Mouse (Mus musculus): ENCODE results near the gene Dcps. TPM values are rescaled to one million over a fixed set of nuclear protein-coding genes. Genes with fewer than 3 reads are reported as not detected.
"Not testable (repeated sequence)": the region's sequence is repeated elsewhere in the genome, so short reads cannot be mapped to it uniquely, and the experiment has no call there.

Gene Dcps
- polyA plus RNA-seq, 1 experiment from 2014 or later = 87.0 TPM

GRCm38 (mm10) chr9:35163011-35163690 lies 12.7 kb downstream of the Dcps start:
- no peak for TF ChIP-seq CTCF (IDR thresholded peaks at IDR 0.05; ENCODE audit: low read depth)
- ATAC-seq (ENCODE audit: insufficient read depth) (no peak), DNase-seq (no peak)
- H3K27ac ChIP-seq (ENCODE audit: low read depth) = no peak overlapping the region
- no peak overlapping the region for H3K4me3 ChIP-seq (ENCODE audit: low read depth, low read length)
- H3K9me3 ChIP-seq (ENCODE audit: low read depth, low read length) = no peaks in the 10 kb centered on the region
- H3K4me2 ChIP-seq = no peak overlapping the region
- no peaks in the 10 kb centered on the region for H3K4me1 ChIP-seq (ENCODE audit: insufficient read depth)
- 0 out of 2 replicates have a peak, but pooled peaks cover 8% of the 10 kb centered on the region for H3K36me3 ChIP-seq (ENCODE audit: insufficient read depth)
- no peak overlapping the region for H3K9ac ChIP-seq
- H3K27me3 ChIP-seq (ENCODE audit: insufficient read depth, low read length) = no peaks in the 10 kb centered on the region
- WGBS = 86% methylated on average over 11 of the region's 11 CpGs

GRCm38 (mm10) chr9:35161721-35162120 lies 14.1 kb downstream of the Dcps start:
- no peak overlapping the region for H3K4me2 ChIP-seq
- 81% methylated on average over 7 of the region's 7 CpGs for WGBS
- no peak overlapping the region for H3K9ac ChIP-seq
- 0 out of 2 replicates have a peak, but pooled peaks cover 8% of the 10 kb centered on the region for H3K36me3 ChIP-seq (ENCODE audit: insufficient read depth)
- ATAC-seq (ENCODE audit: insufficient read depth) (no peak), DNase-seq (no peak)
- H3K4me1 ChIP-seq (ENCODE audit: insufficient read depth) = no peaks in the 10 kb centered on the region
- H3K27me3 ChIP-seq (ENCODE audit: insufficient read depth, low read length) = no peaks in the 10 kb centered on the region
- H3K27ac ChIP-seq (ENCODE audit: low read depth) = no peak overlapping the region
- TF ChIP-seq CTCF (IDR thresholded peaks at IDR 0.05; ENCODE audit: low read depth) = no peak
- no peaks in the 10 kb centered on the region for H3K9me3 ChIP-seq (ENCODE audit: low read depth, low read length)
- H3K4me3 ChIP-seq (ENCODE audit: low read depth, low read length) = no peak overlapping the region

- no peak for ATAC-seq (ENCODE audit: insufficient read depth)
- whole genome bisulfite sequencing = 73% methylated on average over 2 of the region's 2 CpGs
- H3K9me3 ChIP-seq (ENCODE audit: low read depth, low read length) = no peaks in the 10 kb centered on the region
These were observed 15.2 kb downstream of the Dcps start for GRCm38 (mm10) chr9:35160662-35161061.

GRCm38 (mm10) chr9:35158477-35158876 lies 17.4 kb downstream of the Dcps start:
- no peak for TF ChIP-seq CTCF (IDR thresholded peaks at IDR 0.05; ENCODE audit: low read depth)
- Histone ChIP-seq H3K4me3 (ENCODE audit: low read depth, low read length) (no peak overlapping the region), H3K4me1 (ENCODE audit: insufficient read depth) (no peaks in the 10 kb centered on the region), H3K9ac (no peak overlapping the region), H3K9me3 (ENCODE audit: low read depth, low read length) (no peaks in the 10 kb centered on the region), H3K27ac (ENCODE audit: low read depth) (no peak overlapping the region), H3K36me3 (ENCODE audit: insufficient read depth) (0 out of 2 replicates have a peak, but pooled peaks cover 8% of the 10 kb centered on the region), H3K4me2 (no peak overlapping the region), H3K27me3 (ENCODE audit: insufficient read depth, low read length) (no peaks in the 10 kb centered on the region)
- DNase-seq (no peak), ATAC-seq (ENCODE audit: insufficient read depth) (no peak)
- WGBS = 82% methylated on average over 3 of the region's 3 CpGs

More at GRCm38 (mm10) chr9:35160662-35161061, 15.2 kb downstream of the Dcps start:
- Histone ChIP-seq H3K27ac (ENCODE audit: low read depth) (no peak overlapping the region), H3K4me1 (ENCODE audit: insufficient read depth) (no peaks in the 10 kb centered on the region), H3K4me3 (ENCODE audit: low read depth, low read length) (no peak overlapping the region), H3K27me3 (ENCODE audit: insufficient read depth, low read length) (no peaks in the 10 kb centered on the region), H3K9ac (no peak overlapping the region), H3K36me3 (ENCODE audit: insufficient read depth) (0 out of 2 replicates have a peak, but pooled peaks cover 8% of the 10 kb centered on the region), H3K4me2 (no peak overlapping the region)
- TF ChIP-seq CTCF (IDR thresholded peaks at IDR 0.05; ENCODE audit: low read depth) = no peak
- DNase-seq = no peak

GRCm38 (mm10) chr9:35156862-35157261 lies 19.0 kb downstream of the Dcps start:
- Histone ChIP-seq H3K27me3 (ENCODE audit: insufficient read depth, low read length) (no peaks in the 10 kb centered on the region), H3K4me3 (ENCODE audit: low read depth, low read length) (no peak overlapping the region), H3K36me3 (ENCODE audit: insufficient read depth) (no peaks in the 10 kb centered on the region), H3K27ac (ENCODE audit: low read depth) (peak overlapping the region; percentile 2; the same call in 1 of the 2 replicates), H3K9ac (no peak overlapping the region), H3K9me3 (ENCODE audit: low read depth, low read length) (no peaks in the 10 kb centered on the region), H3K4me2 (no peak overlapping the region), H3K4me1 (ENCODE audit: insufficient read depth) (no peaks in the 10 kb centered on the region)
- TF ChIP-seq CTCF (IDR thresholded peaks at IDR 0.05; ENCODE audit: low read depth) = no peak
- DNase-seq (no peak), ATAC-seq (ENCODE audit: insufficient read depth) (no peak)
- WGBS = 59% methylated on average over 4 of the region's 4 CpGs

- no peak for TF ChIP-seq CTCF (IDR thresholded peaks at IDR 0.05; ENCODE audit: low read depth)
- Histone ChIP-seq H3K27me3 (ENCODE audit: insufficient read depth, low read length) (no peaks in the 10 kb centered on the region), H3K9me3 (ENCODE audit: low read depth, low read length) (no peaks in the 10 kb centered on the region), H3K9ac (no peak overlapping the region), H3K4me2 (no peak overlapping the region), H3K36me3 (ENCODE audit: insufficient read depth) (no peaks in the 10 kb centered on the region), H3K4me1 (ENCODE audit: insufficient read depth) (no peaks in the 10 kb centered on the region), H3K4me3 (ENCODE audit: low read depth, low read length) (no peak overlapping the region), H3K27ac (ENCODE audit: low read depth) (no peak overlapping the region; the same call in 1 of the 2 replicates)
- DNase-seq = peak; percentile 21
- 79% methylated on average over 5 of the region's 5 CpGs for WGBS
- peak; percentile 62 for ATAC-seq (ENCODE audit: insufficient read depth)
These were observed 19.7 kb downstream of the Dcps start for GRCm38 (mm10) chr9:35156002-35156710.

GRCm38 (mm10) chr9:35152923-35153322 lies 22.9 kb downstream of the Dcps start:
- TF ChIP-seq CTCF (IDR thresholded peaks at IDR 0.05; ENCODE audit: low read depth) = no peak
- ATAC-seq (ENCODE audit: insufficient read depth) (no peak), DNase-seq (no peak)
- Histone ChIP-seq H3K4me2 (no peak overlapping the region), H3K9me3 (ENCODE audit: low read depth, low read length) (no peaks in the 10 kb centered on the region), H3K27me3 (ENCODE audit: insufficient read depth, low read length) (no peaks in the 10 kb centered on the region), H3K4me1 (ENCODE audit: insufficient read depth) (no peaks in the 10 kb centered on the region), H3K36me3 (ENCODE audit: insufficient read depth) (no peaks in the 10 kb centered on the region), H3K9ac (no peak overlapping the region), H3K4me3 (ENCODE audit: low read depth, low read length) (no peak overlapping the region), H3K27ac (ENCODE audit: low read depth) (no peak overlapping the region)
- 82% methylated on average over 1 of the region's 1 CpGs for WGBS

GRCm38 (mm10) chr9:35148822-35149221 lies 27.0 kb downstream of the Dcps start:
- H3K9ac ChIP-seq; H3K27me3 ChIP-seq (ENCODE audit: insufficient read depth, low read length); DNase-seq; H3K36me3 ChIP-seq (ENCODE audit: insufficient read depth); H3K4me3 ChIP-seq (ENCODE audit: low read depth, low read length); H3K27ac ChIP-seq (ENCODE audit: low read depth); H3K9me3 ChIP-seq (ENCODE audit: low read depth, low read length); H3K4me1 ChIP-seq (ENCODE audit: insufficient read depth); H3K4me2 ChIP-seq; ATAC-seq (ENCODE audit: insufficient read depth): not testable (repeated sequence)

- not testable (repeated sequence) for H3K9ac ChIP-seq; H3K4me1 ChIP-seq (ENCODE audit: insufficient read depth); H3K27me3 ChIP-seq (ENCODE audit: insufficient read depth, low read length); H3K36me3 ChIP-seq (ENCODE audit: insufficient read depth); H3K9me3 ChIP-seq (ENCODE audit: low read depth, low read length); H3K4me2 ChIP-seq; H3K4me3 ChIP-seq (ENCODE audit: low read depth, low read length); ATAC-seq (ENCODE audit: insufficient read depth); DNase-seq; H3K27ac ChIP-seq (ENCODE audit: low read depth)
- 93% methylated on average over 13 of the region's 14 CpGs for WGBS
These were observed 28.6 kb downstream of the Dcps start for GRCm38 (mm10) chr9:35147261-35147660.
